Mouse (Mus musculus): ENCODE results near the gene Tmem178.
A peak's percentile ranks its signal among the peaks of the same experiment; 100 is the strongest.

- TF ChIP-seq EP300 (optimal IDR thresholded peaks at IDR 0.05) (no peak), CTCF (IDR thresholded peaks at IDR 0.05; ENCODE audit: low read depth) (peak; percentile 91)
Observed at GRCm38 (mm10) chr17:80982412-80982787, 38.0 kb downstream of the Tmem178 start.
